Mouse (Mus musculus) kidney, embryonic 15.5 days (tissue): Measurements from ENCODE around the gene Ranbp3l. TPM values are rescaled to one million over a fixed set of nuclear protein-coding genes. Genes with fewer than 3 reads are reported as not detected.
A peak's percentile ranks its signal among the peaks of the same experiment; 100 is the strongest.
"Not testable (repeated sequence)": the region's sequence is repeated elsewhere in the genome, so short reads cannot be mapped to it uniquely, and the experiment has no call there.

Experiments used
- ATAC-seq: fragments of 200-750 bp; cut with Nextera tagmentation; replicated peaks from 2 replicates; pipeline ENCODE4 v1.8.0; 2017; ENCODE audit warnings: moderate TSS enrichment; ENCODE audit not compliant: low FRiP score
- H3K27ac ChIP-seq: fragments of 300-500 bp; sonication (generic); 2 replicates; pipeline ENCODE4 v1.5.1; 2015; ENCODE audit warnings: mild to moderate bottlenecking, inconsistent platforms
- H3K27me3 ChIP-seq: fragments of 300-500 bp; sonication (generic); 2 replicates; pipeline ENCODE4 v1.6.1; 2015; ENCODE audit warnings: inconsistent platforms
- H3K36me3 ChIP-seq: fragments of 300-500 bp; sonication (generic); 2 replicates; pipeline ENCODE4 v1.6.1; 2015; ENCODE audit warnings: inconsistent platforms
- H3K4me1 ChIP-seq: fragments of 300-500 bp; sonication (generic); 2 replicates; pipeline ENCODE4 v1.6.1; 2015; ENCODE audit warnings: inconsistent platforms
- H3K4me2 ChIP-seq: fragments of 300-500 bp; sonication (generic); 2 replicates; pipeline ENCODE4 v1.6.1; 2015; ENCODE audit warnings: moderate library complexity, mild to moderate bottlenecking, inconsistent platforms
- H3K4me3 ChIP-seq: fragments of 300-500 bp; sonication (generic); replicated peaks from 2 replicates; pipeline ENCODE4 v1.5.1; 2015; ENCODE audit warnings: mild to moderate bottlenecking, inconsistent platforms
- H3K9ac ChIP-seq: fragments of 300-500 bp; sonication (generic); 2 replicates; pipeline ENCODE4 v1.6.1; 2015; ENCODE audit warnings: mild to moderate bottlenecking, inconsistent platforms
- H3K9me3 ChIP-seq: fragments of 300-500 bp; sonication (generic); replicated peaks from 2 replicates; pipeline ENCODE4 v1.6.1; 2016; ENCODE audit warnings: inconsistent platforms
- WGBS: fragments of 180-500 bp; shearing (Covaris S2); methylation state at CpG from one replicate; pipeline ENCODE4 v1.1.7; 2015; ENCODE audit warnings: mixed read lengths; 5-methylcytosine and 5-hydroxymethylcytosine counted together
- polyA plus RNA-seq: library from polyadenylated mRNA; unstranded; fragments of >200 nt; fragmentation: Nextera tagmentation; extraction: Ambion mirVana; gene quantifications from 2 replicates; pipeline ENCODE4 v1.2.1, GENCODE M21; 2015

The Ranbp3l gene
- polyA plus RNA-seq, 1 experiment from 2014 or later, result 1.9 TPM

DNA sequence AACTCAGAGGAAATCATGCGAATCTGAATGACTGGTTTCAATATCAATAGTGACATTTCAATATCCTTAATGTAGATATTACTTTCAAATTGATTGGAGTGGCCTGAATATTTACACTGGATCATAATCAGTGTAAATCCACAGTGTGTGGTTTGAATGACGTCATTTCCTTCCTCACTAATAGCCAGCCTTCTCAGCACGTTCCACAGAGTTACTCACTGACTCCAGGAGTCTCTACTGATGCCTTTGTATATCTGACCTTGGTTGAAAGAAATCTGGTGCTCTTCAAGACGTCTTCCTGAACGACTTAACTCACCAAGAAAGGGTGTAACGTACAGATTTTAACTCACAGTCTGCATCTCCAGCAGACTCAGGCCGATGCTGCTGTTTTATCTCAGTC lies 27.7 kb downstream of the Ranbp3l start:
- H3K9ac ChIP-seq, result no peak overlapping the region
- H3K4me2 ChIP-seq, result no peak overlapping the region
- no peak for ATAC-seq
- H3K4me1 ChIP-seq, result 0 out of 2 replicates have a peak, but pooled peaks cover 3% of the 10 kb centered on the region
- no peaks in the 10 kb centered on the region for H3K9me3 ChIP-seq
- no peaks in the 10 kb centered on the region for H3K36me3 ChIP-seq
- H3K27me3 ChIP-seq, result no peaks in the 10 kb centered on the region
- WGBS, result 62% methylated on average over 7 of the region's 7 CpGs
- no peak overlapping the region for H3K4me3 ChIP-seq
- H3K27ac ChIP-seq, result no peak overlapping the region

DNA sequence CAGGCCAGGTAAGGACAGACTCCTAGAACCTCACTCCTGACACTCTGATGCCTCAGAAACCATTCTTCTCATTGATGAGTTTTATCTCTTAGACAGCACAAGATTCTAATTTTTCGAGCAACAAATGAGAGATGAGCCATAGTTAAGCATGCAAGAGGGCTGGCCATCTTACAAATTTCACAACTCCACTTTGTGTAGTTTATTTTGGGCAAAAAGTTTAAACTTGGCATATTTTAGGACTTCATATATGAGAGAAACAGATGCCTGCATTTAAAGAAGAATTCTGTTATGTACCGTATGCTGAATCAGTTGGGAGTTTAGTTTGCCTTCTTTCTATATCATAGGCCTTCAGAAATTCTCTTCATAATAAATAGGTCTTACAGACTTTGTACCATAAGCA lies 35.0 kb downstream of the Ranbp3l start:
- Histone ChIP-seq H3K36me3 (no peaks in the 10 kb centered on the region), H3K27ac (no peak overlapping the region), H3K27me3 (no peaks in the 10 kb centered on the region), H3K4me1 (no peaks in the 10 kb centered on the region), H3K9ac (no peak overlapping the region), H3K4me3 (no peak overlapping the region), H3K9me3 (no peaks in the 10 kb centered on the region), H3K4me2 (no peak overlapping the region)
- 92% methylated on average over 2 of the region's 2 CpGs for WGBS
- ATAC-seq, result no peak

DNA sequence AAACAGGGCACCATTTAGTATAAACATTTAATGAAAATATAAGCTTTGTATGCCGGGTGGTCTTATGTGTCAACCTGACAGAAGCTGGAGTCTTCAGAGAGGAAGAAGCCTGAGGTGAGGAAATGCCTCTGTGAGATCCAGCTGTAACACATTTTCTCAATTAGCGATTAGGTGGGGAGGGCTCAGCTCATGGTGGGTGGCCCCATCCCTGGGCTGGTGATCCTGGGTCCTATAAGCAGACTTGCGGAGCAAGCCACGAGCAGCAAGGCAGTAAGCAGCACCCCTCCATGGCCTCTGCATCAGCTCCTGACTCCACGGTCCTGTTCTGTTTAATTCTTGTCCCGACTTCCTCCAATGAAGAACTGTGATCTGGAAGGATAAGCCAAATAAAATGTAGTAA lies 41.4 kb downstream of the Ranbp3l start:
- no peak overlapping the region for H3K27ac ChIP-seq
- H3K27me3 ChIP-seq, result no peaks in the 10 kb centered on the region
- H3K4me2 ChIP-seq, result no peak overlapping the region
- H3K9ac ChIP-seq, result no peak overlapping the region
- no peaks in the 10 kb centered on the region for H3K4me1 ChIP-seq
- ATAC-seq, result no peak
- H3K4me3 ChIP-seq, result no peak overlapping the region
- 66% methylated on average over 6 of the region's 6 CpGs for WGBS
- H3K9me3 ChIP-seq, result no peaks in the 10 kb centered on the region
- H3K36me3 ChIP-seq, result no peaks in the 10 kb centered on the region

DNA sequence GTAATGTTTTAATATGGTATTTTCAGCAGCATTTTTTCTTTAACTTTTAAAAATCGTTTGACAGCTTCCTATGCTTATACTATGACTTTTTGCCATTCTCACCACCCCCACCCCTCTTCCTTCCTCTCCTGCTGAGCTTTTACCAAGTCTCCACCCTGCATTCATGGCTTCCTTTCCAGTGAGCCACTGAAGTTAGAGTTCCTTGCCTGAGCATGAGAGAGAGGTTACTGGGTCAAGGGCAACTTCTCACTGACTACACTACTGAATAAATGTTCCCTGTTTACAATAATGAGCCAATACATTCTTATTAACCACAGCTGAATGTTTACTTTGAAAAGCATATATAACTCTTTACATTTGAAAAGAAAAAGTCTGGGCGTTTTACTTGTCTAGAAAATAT lies 46.8 kb downstream of the Ranbp3l start:
- no peaks in the 10 kb centered on the region for H3K4me1 ChIP-seq
- H3K4me2 ChIP-seq, result no peak overlapping the region
- no peak overlapping the region for H3K9ac ChIP-seq
- H3K27me3 ChIP-seq, result no peaks in the 10 kb centered on the region
- 68% methylated on average over 2 of the region's 2 CpGs for WGBS
- H3K27ac ChIP-seq, result no peak overlapping the region
- no peaks in the 10 kb centered on the region; the same call in 1 of the 2 replicates for H3K9me3 ChIP-seq
- ATAC-seq, result no peak
- H3K36me3 ChIP-seq, result no peaks in the 10 kb centered on the region
- H3K4me3 ChIP-seq, result no peak overlapping the region

DNA sequence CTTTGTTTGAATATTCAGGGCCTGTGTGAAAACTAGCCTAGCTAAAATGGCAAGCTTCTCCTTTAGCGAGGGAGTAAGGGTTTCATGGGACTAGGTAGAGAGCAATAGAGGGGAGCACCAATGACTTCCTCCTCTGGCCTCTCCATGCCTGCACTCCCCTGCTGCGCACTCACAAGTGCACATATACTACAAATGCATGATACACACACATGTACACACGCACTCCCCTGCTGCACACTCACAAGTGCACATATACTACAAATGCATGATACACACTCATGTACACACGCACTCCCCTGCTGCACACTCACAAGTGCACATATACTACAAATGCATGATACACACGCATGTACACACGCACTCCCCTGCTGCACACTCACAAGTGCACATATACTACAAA lies 47.7 kb downstream of the Ranbp3l start:
- ATAC-seq, H3K36me3 ChIP-seq, H3K4me1 ChIP-seq, H3K4me2 ChIP-seq, H3K9me3 ChIP-seq, H3K9ac ChIP-seq, H3K27me3 ChIP-seq, H3K4me3 ChIP-seq, H3K27ac ChIP-seq: not testable (repeated sequence)
- WGBS, result 81% methylated on average over 6 of the region's 6 CpGs

DNA sequence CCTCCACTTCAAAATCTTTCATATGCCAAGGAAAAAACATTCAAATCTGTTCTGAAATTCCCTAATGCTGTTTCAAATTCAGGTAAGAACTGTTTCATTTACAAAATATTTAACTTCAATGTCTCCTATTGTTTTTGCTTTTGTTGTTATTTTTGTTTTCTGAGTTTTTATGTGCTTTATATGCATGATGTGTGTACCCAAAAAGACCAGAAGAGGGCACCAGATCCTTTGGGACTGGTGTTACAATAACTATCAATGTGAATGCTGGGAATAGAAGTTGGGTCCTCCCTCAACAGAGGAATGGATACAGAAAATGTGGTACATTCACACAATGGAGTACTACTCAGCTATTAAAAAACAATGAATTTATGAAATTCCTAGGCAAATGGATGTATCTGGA lies 88.0 kb downstream of the Ranbp3l start:
- no peak for ATAC-seq
- no peaks in the 10 kb centered on the region for H3K9me3 ChIP-seq

DNA sequence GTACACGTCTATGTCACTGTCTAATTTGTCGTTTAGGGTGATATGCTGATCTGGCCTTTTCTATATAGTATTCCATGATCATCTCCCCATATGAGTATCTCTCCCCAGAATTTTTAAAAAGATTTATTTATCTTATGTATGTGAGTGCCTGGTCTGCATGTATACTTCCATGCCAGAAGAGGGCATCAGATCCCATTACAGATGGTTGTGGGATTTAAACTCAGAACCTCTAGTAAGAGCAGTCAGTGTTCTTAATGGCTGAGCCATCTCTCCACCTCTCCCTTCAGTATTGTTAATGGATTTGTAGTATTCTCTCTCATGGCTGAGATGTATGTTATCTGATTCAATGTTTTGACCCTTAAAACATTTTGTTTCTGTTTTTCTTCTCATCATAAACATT lies 92.1 kb downstream of the Ranbp3l start:
- ATAC-seq, result no peak
- Histone ChIP-seq H3K4me3 (no peak overlapping the region), H3K9me3 (no peaks in the 10 kb centered on the region), H3K9ac (no peak overlapping the region), H3K4me1 (no peaks in the 10 kb centered on the region), H3K36me3 (no peaks in the 10 kb centered on the region), H3K27me3 (no peaks in the 10 kb centered on the region), H3K4me2 (no peak overlapping the region), H3K27ac (no peak overlapping the region)
- WGBS, result 79% methylated on average over 2 of the region's 2 CpGs

More for the DNA sequence above, 88.0 kb downstream of the Ranbp3l start:
- Histone ChIP-seq H3K27ac (no peak overlapping the region), H3K4me2 (no peak overlapping the region), H3K36me3 (no peaks in the 10 kb centered on the region), H3K4me3 (no peak overlapping the region), H3K27me3 (no peaks in the 10 kb centered on the region), H3K4me1 (no peaks in the 10 kb centered on the region), H3K9ac (no peak overlapping the region)

DNA sequence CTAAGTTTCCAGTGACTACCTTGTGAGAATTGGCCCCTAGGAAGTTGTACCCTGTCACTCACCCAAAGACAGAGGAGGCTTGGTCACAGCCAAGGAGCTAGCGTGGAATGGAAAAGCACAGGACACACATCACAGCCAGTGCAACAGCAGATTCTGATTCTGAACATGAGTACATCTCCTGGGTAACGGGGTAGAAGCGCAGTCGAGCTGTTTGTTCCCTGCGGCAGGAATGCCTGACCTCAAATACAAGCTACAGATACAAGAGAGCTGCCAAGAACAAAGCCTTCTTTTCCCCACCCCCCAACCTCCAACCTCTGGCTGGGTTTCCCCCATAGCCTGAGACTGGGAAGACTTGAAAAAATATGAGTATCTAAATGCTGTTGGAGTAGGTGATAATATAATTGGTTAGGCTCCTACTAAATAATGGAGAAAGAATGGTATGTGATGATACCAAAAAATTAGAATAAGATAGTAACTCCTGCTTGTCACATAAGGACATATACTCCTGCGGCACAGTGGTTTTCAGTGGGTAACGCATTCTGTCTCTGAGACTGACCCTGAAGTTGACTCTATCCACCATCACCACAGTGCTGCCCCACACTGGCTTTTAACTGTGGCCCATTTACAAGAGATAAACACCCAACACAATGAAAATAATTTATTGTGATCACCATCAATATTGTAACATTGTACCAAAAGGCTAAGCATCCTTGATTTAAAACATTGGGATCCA lies 93.6 kb downstream of the Ranbp3l start:
- WGBS, result 75% methylated on average over 7 of the region's 7 CpGs

DNA sequence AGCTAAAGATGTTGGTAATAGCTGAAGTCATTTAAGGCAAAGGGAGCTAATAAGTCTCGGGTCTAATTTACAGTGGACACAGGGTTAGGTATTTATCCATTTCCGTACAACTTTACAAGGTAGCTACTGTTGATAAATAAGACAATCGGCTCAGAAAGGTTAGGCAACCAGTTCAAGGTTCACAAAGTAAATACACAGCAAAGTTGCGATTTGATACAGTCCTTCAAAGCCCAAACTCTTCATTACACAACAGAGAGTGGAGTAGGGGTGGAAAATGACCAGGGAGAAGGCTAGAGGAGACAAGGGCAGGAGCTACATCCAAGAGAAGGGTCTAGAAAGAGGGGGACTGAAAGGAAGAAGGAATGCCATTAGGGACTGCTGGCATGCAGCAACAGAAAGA lies 101.1 kb downstream of the Ranbp3l start:
- Histone ChIP-seq H3K9me3 (no peaks in the 10 kb centered on the region), H3K27me3 (no peaks in the 10 kb centered on the region), H3K36me3 (no peaks in the 10 kb centered on the region), H3K4me1 (peaks cover 21% of the 10 kb centered on the region), H3K27ac (no peak overlapping the region), H3K9ac (no peak overlapping the region), H3K4me3 (no peak overlapping the region), H3K4me2 (no peak overlapping the region)
- 84% methylated on average over 4 of the region's 4 CpGs for WGBS
- no peak for ATAC-seq

More for the DNA sequence above, 93.6 kb downstream of the Ranbp3l start:
- no peaks in the 10 kb centered on the region for H3K9me3 ChIP-seq
- no peaks in the 10 kb centered on the region for H3K4me1 ChIP-seq
- no peak overlapping the region for H3K9ac ChIP-seq
- no peak for ATAC-seq
- no peak overlapping the region for H3K27ac ChIP-seq
- no peak overlapping the region for H3K4me3 ChIP-seq
- no peak overlapping the region for H3K4me2 ChIP-seq
- no peaks in the 10 kb centered on the region for H3K36me3 ChIP-seq
- no peaks in the 10 kb centered on the region for H3K27me3 ChIP-seq

DNA sequence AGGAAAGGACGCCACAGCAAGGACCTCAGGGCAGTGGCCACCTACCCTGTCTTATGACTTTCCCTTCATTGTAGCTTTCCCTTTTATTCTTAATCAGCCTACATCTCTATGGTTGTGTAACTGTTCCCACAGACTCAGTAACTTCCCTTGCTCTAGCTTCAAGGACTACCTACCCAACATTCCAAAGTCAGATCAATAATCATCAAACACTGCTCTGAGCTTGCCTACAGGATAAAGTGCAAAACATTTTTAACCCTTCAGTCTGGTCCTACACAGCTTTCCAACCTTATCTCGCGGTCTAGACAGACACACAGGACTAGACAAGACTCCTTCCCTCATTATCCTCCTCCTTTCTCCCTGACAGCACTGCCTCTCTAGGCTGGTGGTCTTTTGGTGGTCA lies 102.6 kb downstream of the Ranbp3l start:
- Histone ChIP-seq H3K9me3 (no peaks in the 10 kb centered on the region), H3K27me3 (no peaks in the 10 kb centered on the region), H3K36me3 (no peaks in the 10 kb centered on the region), H3K27ac (peak overlapping the region; percentile 89), H3K4me1 (peaks cover 35% of the 10 kb centered on the region), H3K4me2 (peak overlapping the region; percentile 73), H3K9ac (peak overlapping the region; percentile 52), H3K4me3 (peak overlapping the region; percentile 82)
- WGBS, result 4% methylated on average over 3 of the region's 3 CpGs
- ATAC-seq, result peak; percentile 10

DNA sequence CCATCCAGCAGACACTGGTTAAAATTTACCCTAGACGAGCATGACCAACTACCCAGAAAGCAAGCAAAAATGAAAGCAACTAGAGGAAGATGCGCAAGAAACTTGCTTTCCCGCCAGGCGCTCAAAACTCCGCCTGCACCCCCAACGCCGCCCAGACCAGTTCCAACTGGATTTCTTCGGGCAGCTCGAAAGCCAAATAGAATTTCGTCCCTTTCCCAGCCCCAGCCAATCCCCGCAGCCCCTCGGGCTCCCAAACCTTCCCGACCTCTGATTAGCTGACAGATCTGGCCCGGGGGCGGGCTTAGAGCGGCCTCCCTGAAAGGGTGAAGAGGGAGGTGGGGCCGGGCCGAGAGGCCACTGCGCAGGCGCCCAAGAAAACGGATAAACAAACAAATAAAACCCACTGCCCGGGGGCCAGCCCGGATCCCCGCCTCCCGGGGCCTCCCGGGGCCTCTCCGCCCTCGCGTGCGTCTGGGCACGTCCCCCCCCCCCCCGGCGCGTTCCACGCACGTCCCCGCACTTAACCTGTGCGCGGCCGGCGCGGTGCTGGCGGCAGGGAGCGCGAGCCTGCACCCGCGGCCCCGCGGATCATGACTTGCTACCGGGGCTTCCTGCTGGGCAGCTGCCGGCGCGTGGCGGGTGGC lies 103.3 kb downstream of the Ranbp3l start, which contains the start of gene Nadk2:
Nadk2 (plus strand) TSS at position 349 of the 644 bp plus-strand sequence.
- Histone ChIP-seq H3K4me2 (peak within 1 kb of the TSS; percentile 73), H3K27ac (peak within 1 kb of the TSS; percentile 89), H3K9ac (peak within 1 kb of the TSS; percentile 71), H3K36me3 (no peaks in the 10 kb centered on the region), H3K27me3 (no peaks in the 10 kb centered on the region), H3K4me3 (peak within 1 kb of the TSS; percentile 82), H3K9me3 (no peaks in the 10 kb centered on the region), H3K4me1 (peaks cover 39% of the 10 kb centered on the region)
- peak; percentile 99 for ATAC-seq
- WGBS, result under 1% methylated on average over 49 of the region's 54 CpGs

DNA sequence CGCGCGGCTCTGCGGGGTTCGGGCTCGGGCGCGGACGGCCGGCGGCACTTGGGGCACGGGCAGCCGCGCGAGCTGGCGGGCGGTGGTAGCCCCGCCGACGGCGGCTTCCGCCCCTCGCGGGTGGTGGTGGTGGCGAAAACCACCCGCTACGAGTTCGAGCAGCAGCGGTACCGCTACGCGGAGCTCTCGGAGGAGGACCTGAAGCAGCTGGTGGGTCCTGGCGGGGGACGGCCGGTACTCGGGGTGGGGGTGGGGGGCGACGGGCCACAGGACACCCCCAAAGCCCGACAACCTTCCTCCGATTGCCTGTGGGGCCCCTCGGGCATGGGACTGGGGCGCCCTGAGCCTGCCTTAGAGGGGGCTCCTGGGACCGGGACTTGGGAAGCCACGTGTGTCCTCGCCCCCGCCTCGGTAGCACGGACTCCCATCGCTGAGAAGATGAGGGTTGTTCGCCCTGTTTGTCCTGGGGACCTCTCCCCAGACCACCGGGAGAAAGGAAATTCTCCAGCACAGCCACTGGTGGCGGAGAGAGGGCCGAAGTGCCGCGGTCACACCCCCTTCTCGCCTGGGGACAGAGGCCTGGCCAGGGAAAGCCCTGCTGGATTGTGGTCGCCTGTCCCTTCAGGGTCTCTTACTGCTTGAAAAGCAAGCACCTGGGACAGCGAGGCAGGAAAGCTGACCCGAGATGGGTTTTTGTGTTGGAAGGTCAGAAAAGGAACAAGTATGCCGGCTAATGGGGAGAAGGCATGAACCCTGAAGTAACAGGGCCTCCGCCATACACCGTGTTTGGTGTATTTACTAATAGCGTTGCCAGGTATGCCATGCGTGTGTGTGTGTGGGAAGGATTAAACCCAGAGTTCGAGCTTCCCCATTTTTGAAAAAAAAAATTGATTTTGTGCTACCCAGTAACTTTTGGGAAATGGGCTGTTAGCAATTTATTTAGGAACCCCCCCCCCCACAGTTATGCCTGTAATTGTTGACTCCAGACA lies 104.1 kb downstream of the Ranbp3l start:
- peak overlapping the region; percentile 71 for H3K9ac ChIP-seq
- peaks cover 39% of the 10 kb centered on the region for H3K4me1 ChIP-seq
- peak overlapping the region; percentile 89 for H3K27ac ChIP-seq
- no peaks in the 10 kb centered on the region for H3K36me3 ChIP-seq
- peak overlapping the region; percentile 82 for H3K4me3 ChIP-seq
- no peaks in the 10 kb centered on the region for H3K9me3 ChIP-seq
- H3K4me2 ChIP-seq, result peak overlapping the region; percentile 73
- peak; percentile 26 for ATAC-seq
- under 1% methylated on average over 66 of the region's 66 CpGs for WGBS
- no peaks in the 10 kb centered on the region for H3K27me3 ChIP-seq
